Comparison of ENCODE assay signal across 32 mouse cellular contexts in genomic region chr10:75945213-75945612, GRCm38 (mm10). TPM values are rescaled to one million over a fixed set of nuclear protein-coding genes. Genes with fewer than 3 reads are reported as not detected.
DNase-seq lines count a peak whose midpoint lies in the region; ATAC-seq and TF ChIP-seq lines count a peak whose summit lies in the region.
"Had no signal": no experiment of that assay in that cellular context is flagged by ENCODE, and none has a peak within 500 bp of the region (broad histone marks: within the 10 kb centered on the region; RNA-seq: fewer than 3 reads in every experiment).

No protein-coding gene starts in this region.

- no peak for TF ChIP-seq EP300 in lung, postnatal 0 days (IDR thresholded peaks at IDR 0.05)

- DNase-seq in kidney, postnatal 10 days = peak; percentile 8
- DNase-seq in kidney, postnatal 4 days = no peak
- no peak for DNase-seq in lung, postnatal 0 days (ENCODE audit: low spot score)
- no peak for DNase-seq in lung, postnatal 4 days
- peak; percentile 62 for DNase-seq in testis, postnatal 14 days (ENCODE audit: low spot score)
- DNase-seq in heart, postnatal 4 days = no peak
- DNase-seq: cerebellum, adult 11-12 months; cerebellum, adult 8-10 months; cerebellum, postnatal 10 days; cerebellum, postnatal 36 days; embryo, embryonic 11 days; gastrocnemius, postnatal 25 days; heart, adult 18-20 months; heart, postnatal 36 days had no signal

- ATAC-seq in lung, postnatal 0 days = no peak
- ATAC-seq: CD4-positive, CD25-positive, alpha-beta regulatory T cell, adult 4 months; forebrain, embryonic 15.5 days; hindbrain, postnatal 0 days had no signal

- H3K27ac ChIP-seq in lung, postnatal 0 days (ENCODE audit: low read length) = peak overlapping the region; percentile 52; the same call in 1 of the 2 replicates
- H3K27ac ChIP-seq: embryonic facial prominence, embryonic 10.5 days; embryonic facial prominence, embryonic 13.5 days; forebrain, embryonic 12.5 days; forebrain, embryonic 15.5 days; heart, embryonic 15.5 days; hindbrain, postnatal 0 days had no signal

- no peak for TF ChIP-seq CTCF in lung, postnatal 0 days (IDR thresholded peaks at IDR 0.05)

- no peak overlapping the region for H3K9ac ChIP-seq in lung, postnatal 0 days (replicated peaks; ENCODE audit: low read depth)
- H3K9ac ChIP-seq: embryonic facial prominence, embryonic 13.5 days; forebrain, embryonic 12.5 days; forebrain, embryonic 15.5 days; heart, embryonic 12.5 days; heart, embryonic 15.5 days; hindbrain, embryonic 14.5 days had no signal

- no peaks in the 10 kb centered on the region for H3K27me3 ChIP-seq in lung, postnatal 0 days (replicated peaks; ENCODE audit: insufficient read depth, low read length)
- H3K27me3 ChIP-seq: embryonic facial prominence, embryonic 13.5 days had no signal

- no peak overlapping the region for H3K4me3 ChIP-seq in lung, postnatal 0 days (ENCODE audit: low read depth, low read length)
- H3K4me3 ChIP-seq: embryonic facial prominence, embryonic 10.5 days; embryonic facial prominence, embryonic 13.5 days; erythroblast, embryonic 14.5 days; forebrain, embryonic 12.5 days; forebrain, embryonic 15.5 days; heart, embryonic 12.5 days; heart, embryonic 15.5 days had no signal

- H3K36me3 ChIP-seq in lung, postnatal 0 days (ENCODE audit: insufficient read depth, low read length) = no peaks in the 10 kb centered on the region
- H3K36me3 ChIP-seq: embryonic facial prominence, embryonic 10.5 days; embryonic facial prominence, embryonic 13.5 days; forebrain, embryonic 12.5 days; forebrain, embryonic 15.5 days; heart, embryonic 12.5 days; heart, embryonic 15.5 days had no signal

- H3K9me3 ChIP-seq in lung, postnatal 0 days (ENCODE audit: low read length) = no peaks in the 10 kb centered on the region
- H3K9me3 ChIP-seq: embryonic facial prominence, embryonic 10.5 days; embryonic facial prominence, embryonic 13.5 days; forebrain, embryonic 12.5 days; forebrain, embryonic 15.5 days; heart, embryonic 12.5 days; heart, embryonic 15.5 days had no signal

- WGBS in lung, postnatal 0 days = 89% methylated on average over 7 of the region's 7 CpGs

- no peaks in the 10 kb centered on the region for H3K4me1 ChIP-seq in lung, postnatal 0 days (ENCODE audit: insufficient read depth, low read depth, low read length)
- H3K4me1 ChIP-seq: embryonic facial prominence, embryonic 13.5 days had no signal

- no peak overlapping the region for H3K4me2 ChIP-seq in lung, postnatal 0 days (replicated peaks; ENCODE audit: low read depth, low read length)
- H3K4me2 ChIP-seq: embryonic facial prominence, embryonic 13.5 days; forebrain, embryonic 12.5 days; forebrain, embryonic 15.5 days; heart, embryonic 12.5 days; heart, embryonic 15.5 days; hindbrain, embryonic 14.5 days had no signal

RNA-seq across cellular contexts. Expression of gene Vpreb3, which starts 2.4 kb away (rescaled TPM):
- 8.8 and 10.1 TPM in 2 replicates for polyA plus RNA-seq in lung, postnatal 0 days (2015; fragmentation: Nextera tagmentation; extraction: Ambion mirVana)
- not detected for total RNA-seq in heart, postnatal 4 days (2021)
- total RNA-seq: gastrocnemius, adult 8-10 months; gastrocnemius, postnatal 25 days; heart, postnatal 36 days; hindbrain, postnatal 0 days had no signal
- polyA plus RNA-seq: brain, embryonic 14.5 days; cortical plate, adult 2 months; erythroblast, embryonic 14.5 days; forebrain, embryonic 12.5 days; hindbrain, embryonic 11.5 days had no signal

RNA-seq across cellular contexts. Expression of gene Gm867, which starts 4.7 kb away (rescaled TPM):
- polyA plus RNA-seq in lung, postnatal 0 days (2015; fragmentation: Nextera tagmentation; extraction: Ambion mirVana) = 5.5 and 6.0 TPM in 2 replicates
- not detected for total RNA-seq in heart, postnatal 4 days (2021)
- total RNA-seq: gastrocnemius, adult 8-10 months; gastrocnemius, postnatal 25 days; heart, adult 18-20 months; heart, postnatal 10 days; heart, postnatal 36 days had no signal
- polyA plus RNA-seq: embryonic facial prominence, embryonic 13.5 days had no signal

RNA-seq across cellular contexts. Expression of gene Mmp11, which starts 8.9 kb away (rescaled TPM):
- 118 and 127 TPM in 2 replicates for polyA plus RNA-seq in lung, postnatal 0 days (2015; fragmentation: Nextera tagmentation; extraction: Ambion mirVana)
- total RNA-seq in heart, postnatal 4 days (2021) = 10 to 100 TPM in 1 of 2 experiments, 1 to 10 TPM in 1; 10.0 to 12.7 TPM
- polyA plus RNA-seq: erythroblast, embryonic 14.5 days had no signal

RNA-seq across cellular contexts. Expression of gene Gm5134, which starts 9.1 kb away (rescaled TPM):
- 0.12 TPM in 1 of 2 replicates, not detected in the other for polyA plus RNA-seq in lung, postnatal 0 days (2015; fragmentation: Nextera tagmentation; extraction: Ambion mirVana)
- not detected for total RNA-seq in heart, postnatal 4 days (2021)
- total RNA-seq: adrenal gland, postnatal 10 days; gastrocnemius, adult 8-10 months; gastrocnemius, postnatal 25 days; heart, adult 18-20 months; heart, postnatal 10 days; heart, postnatal 36 days; hindbrain, postnatal 0 days; MEL had no signal
- polyA plus RNA-seq: C2C12; embryonic facial prominence, embryonic 13.5 days; erythroblast, embryonic 14.5 days; forebrain, embryonic 12.5 days; forebrain, embryonic 15.5 days; heart, embryonic 12.5 days; hindbrain, embryonic 14.5 days; hindbrain, postnatal 0 days had no signal

RNA-seq across cellular contexts. Expression of gene Chchd10, which starts 12.3 kb away (rescaled TPM):
- 299 and 347 TPM in 2 replicates for polyA plus RNA-seq in lung, postnatal 0 days (2015; fragmentation: Nextera tagmentation; extraction: Ambion mirVana)
- total RNA-seq in heart, postnatal 4 days (2021) = 100 to 1,000 TPM; 882 to 898 TPM

Comparison
In these comparisons a context has a peak if more than half of its experiments do, and no peak if none do; other contexts are left out.
1. DNase-seq: peak in kidney, postnatal 10 days (single experiment) and testis, postnatal 14 days (single experiment); none in kidney, postnatal 4 days (0 of 2), lung, postnatal 0 days (single experiment), lung, postnatal 4 days (0 of 2) and heart, postnatal 4 days (single experiment).